Mouse (Mus musculus) heart, adult 10 weeks (tissue): ENCODE results near the gene Rpl32. TPM values are rescaled to one million over a fixed set of nuclear protein-coding genes. Genes with fewer than 3 reads are reported as not detected.

Experiments
- polyA plus RNA-seq: library from polyadenylated mRNA; stranded (reverse); fragments of 350-450 nt; fragmentation: Illumina TruSeq; extraction: RNeasy Lipid Tissue Mini Kit (QIAGEN cat#74804); gene quantifications from one replicate; pipeline ENCODE4 v1.2.3, GENCODE M21; 2014; ENCODE audit warnings: low read depth, low replicate concordance

Gene Rpl32
- 806 TPM for polyA plus RNA-seq

DNA sequence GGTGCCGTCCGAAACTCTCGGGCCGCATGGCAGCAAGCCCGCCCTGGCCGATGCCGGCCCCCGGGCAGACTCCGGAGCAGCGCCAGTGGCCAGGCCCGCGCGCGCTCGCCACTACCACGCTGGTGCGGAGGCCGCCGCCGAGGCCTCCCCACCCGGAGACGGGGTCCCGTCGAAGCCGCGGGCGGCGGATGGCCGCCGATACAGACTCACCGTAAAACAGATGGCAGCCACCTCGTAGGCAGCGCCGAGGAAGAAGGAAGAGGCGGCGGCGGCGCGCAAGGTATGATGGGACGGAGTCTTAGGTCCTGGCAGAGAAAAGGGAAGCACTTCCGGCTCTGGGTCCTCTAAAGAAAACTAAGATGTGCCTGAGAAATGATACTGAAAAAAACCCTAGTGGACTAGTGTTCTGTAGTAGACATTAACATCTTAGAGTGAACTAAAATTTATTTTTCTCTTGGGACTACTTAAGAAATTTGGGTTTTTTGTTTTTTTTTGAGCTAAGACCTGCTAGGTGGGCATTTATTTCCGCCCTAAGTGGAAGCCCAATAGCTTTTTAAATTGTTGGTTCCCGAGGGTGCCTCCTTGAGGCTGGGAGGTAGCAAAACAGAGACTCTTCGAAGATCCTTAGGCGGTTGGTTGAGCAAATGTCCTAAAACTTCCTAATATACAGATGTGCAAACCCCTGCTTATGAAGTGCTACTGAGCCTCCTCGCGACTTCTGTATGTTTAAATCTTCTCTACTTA lies at the start of gene Rpl32:
Rpl32 (minus strand) TSS at position 260 of the 744 bp plus-strand sequence.

DNA sequence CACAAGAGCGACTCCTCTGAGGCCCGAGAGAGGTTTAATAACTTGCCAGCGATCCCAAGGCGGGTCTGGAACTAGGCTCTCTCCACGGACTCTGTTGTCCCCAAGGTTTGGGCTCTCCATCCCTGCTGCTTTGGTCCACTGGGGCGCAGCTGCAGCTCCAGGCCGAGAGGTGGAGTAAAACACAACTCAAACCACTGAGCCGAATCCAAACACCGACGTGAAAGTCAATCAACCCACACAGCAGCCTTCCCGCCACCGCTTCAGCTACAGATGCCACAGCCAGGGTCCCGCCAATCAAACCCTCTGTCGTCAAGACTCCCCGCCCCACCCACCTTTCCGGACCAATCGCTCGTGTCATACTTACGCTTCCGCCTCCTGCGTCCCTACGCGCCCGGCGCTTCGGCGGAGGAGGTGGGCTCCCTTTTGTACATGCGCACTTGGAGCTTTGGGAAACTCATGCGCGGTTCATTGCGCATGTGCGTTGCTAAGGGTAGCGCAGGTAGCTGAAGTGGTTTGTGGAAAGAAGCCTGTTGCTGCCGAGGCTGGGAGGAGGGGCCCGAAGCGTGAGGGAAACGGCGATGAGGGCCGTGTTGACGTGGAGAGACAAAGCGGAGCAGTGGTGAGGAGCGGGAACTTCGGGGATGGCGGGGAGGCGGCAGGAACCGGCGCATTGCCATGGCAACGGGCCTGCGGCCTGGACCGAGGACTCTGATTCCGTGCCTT lies 44.7 kb upstream of the Rpl32 start, which contains the start of the genes Mbd4 and Ift122:
Mbd4 (minus strand) TSS at position 281 of the 723 bp plus-strand sequence.
Ift122 (plus strand) TSS at position 380 of the 723 bp plus-strand sequence.

DNA sequence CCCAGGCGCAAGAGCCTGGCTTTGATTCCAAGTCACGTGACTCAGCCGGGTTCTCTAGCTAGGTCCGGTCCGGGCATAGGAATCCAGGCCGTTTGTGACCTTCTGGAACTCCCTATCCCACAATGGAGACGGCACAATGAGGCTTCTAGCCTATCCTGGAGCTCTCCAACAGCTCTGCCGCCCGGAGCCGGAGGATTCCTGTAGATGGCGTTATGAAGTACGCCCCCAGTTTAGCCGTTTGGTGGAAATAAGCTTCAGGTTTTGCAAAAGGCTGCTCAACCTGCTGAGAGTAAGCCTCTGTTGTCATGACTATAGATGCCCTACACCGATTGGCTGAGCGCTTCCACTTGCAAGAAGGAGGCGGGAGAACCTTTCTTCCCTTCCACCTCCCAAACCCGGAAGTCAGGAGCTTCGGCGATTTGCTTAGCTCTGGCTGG lies 29.6 kb upstream of the Rpl32 start, which contains the start of gene Efcab12:
Efcab12 (minus strand) TSS at position 252 of the 437 bp plus-strand sequence.

DNA sequence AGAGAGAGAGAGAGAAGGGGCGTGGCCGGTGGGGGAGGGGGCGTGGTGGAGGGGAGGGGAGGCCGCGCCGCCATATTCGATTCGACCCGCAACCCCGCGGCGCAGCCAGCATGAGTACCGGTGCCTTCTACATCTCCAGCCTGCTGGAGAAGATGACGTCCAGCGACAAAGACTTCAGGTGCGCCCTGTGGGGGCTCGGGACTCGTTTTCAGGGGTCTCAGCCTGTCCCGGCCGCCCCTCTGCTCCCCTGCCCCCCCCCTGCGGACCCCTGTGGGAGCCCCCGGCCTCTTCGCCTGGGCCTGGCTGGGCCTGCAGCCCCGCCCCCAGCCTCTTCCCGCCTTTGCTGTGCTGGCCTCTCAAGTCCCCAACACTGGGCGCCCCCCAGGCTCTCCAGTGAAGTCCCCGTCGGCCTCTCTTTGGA lies 34.0 kb downstream of the Rpl32 start, which contains the start of gene Cand2:
Cand2 (plus strand) TSS at position 38 of the 421 bp plus-strand sequence.

DNA sequence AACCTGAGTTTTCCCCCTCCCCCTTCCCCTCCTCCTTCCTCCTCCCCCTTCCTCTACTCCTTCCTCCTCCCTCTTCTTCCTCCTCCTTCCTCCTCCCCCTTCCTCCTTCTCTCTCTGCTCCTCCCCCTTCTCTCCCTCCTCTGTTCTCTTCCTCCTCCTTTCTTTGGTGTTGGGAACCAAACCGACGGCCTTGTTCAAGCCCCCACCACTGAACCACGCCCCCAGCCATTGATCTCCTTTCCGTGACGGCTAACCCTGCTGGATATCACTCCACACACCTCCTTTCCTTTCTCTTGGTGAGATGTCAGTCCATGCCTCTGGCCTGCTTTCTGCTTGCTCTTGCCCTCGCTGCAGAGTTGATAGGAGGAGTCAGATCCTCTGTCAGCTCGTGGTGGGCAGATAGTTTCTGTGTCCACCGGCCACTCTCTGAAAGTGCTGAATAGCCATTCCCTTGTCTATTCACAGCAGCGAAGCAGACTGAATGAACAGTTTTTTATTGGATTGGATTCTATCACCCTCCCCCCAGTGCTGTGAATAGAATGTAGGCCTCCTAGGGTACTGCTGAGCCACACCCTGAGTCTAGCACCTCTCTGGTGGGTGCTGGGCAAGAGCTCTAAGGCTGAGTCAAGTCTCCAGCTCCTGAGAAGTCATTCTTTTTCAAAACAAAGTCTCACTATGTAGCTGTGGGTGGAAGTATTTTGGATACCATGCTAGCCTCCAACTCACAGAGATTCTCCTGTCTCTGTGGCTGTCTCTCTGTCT lies 46.4 kb downstream of the Rpl32 start, which contains the start of gene Tmem40:
Tmem40 (minus strand) TSS at position 416 of the 762 bp plus-strand sequence.

Other genes starting within 250 kb of the Rpl32 start
- 0.52 TPM for gene Mkrn2os, start 216.2 kb downstream of the Rpl32 start, polyA plus RNA-seq
- gene Mkrn2, start 206.8 kb downstream of the Rpl32 start, polyA plus RNA-seq: 18.7 TPM
- gene Raf1, start 132.1 kb downstream of the Rpl32 start, polyA plus RNA-seq: 130 TPM
- not detected for gene Tmem40, start 46.3 kb downstream of the Rpl32 start, polyA plus RNA-seq
- gene Cand2, start 34.2 kb downstream of the Rpl32 start, polyA plus RNA-seq: 50.8 TPM
- 0.16 TPM for gene Efcab12, start 29.7 kb upstream of the Rpl32 start, polyA plus RNA-seq
- gene Mbd4, start 44.6 kb upstream of the Rpl32 start, polyA plus RNA-seq: 1.8 TPM
- 7.2 TPM for gene Ift122, start 44.7 kb upstream of the Rpl32 start, polyA plus RNA-seq
- gene Rho, start 123.0 kb upstream of the Rpl32 start, polyA plus RNA-seq: 0.26 TPM
- gene H1foo, start 136.2 kb upstream of the Rpl32 start, polyA plus RNA-seq: not detected
- 101 TPM for gene Plxnd1, start 186.3 kb upstream of the Rpl32 start, polyA plus RNA-seq